Mouse (Mus musculus): ENCODE data around the gene Mast4.
A peak's percentile ranks its signal among the peaks of the same experiment; 100 is the strongest.

Mast4 gene

GRCm38 (mm10) chr13:103123716-103124115 is 210.6 kb downstream of the Mast4 start:
- DNase-seq (ENCODE audit: low read depth, low spot score) = no peak

GRCm38 (mm10) chr13:103121796-103122792 is 212.2 kb downstream of the Mast4 start:
- DNase-seq (ENCODE audit: low read depth, low spot score) = no peak

GRCm38 (mm10) chr13:103120669-103121131 is 213.6 kb downstream of the Mast4 start:
- DNase-seq (ENCODE audit: low read depth, low spot score) = no peak

- DNase-seq (ENCODE audit: low read depth, low spot score) = no peak
Observed at GRCm38 (mm10) chr13:103119728-103120127, 214.6 kb downstream of the Mast4 start.

GRCm38 (mm10) chr13:103115116-103115515 is 219.2 kb downstream of the Mast4 start:
- DNase-seq (ENCODE audit: low read depth, low spot score) = no peak

- no peak for DNase-seq (ENCODE audit: low read depth, low spot score)
Observed at GRCm38 (mm10) chr13:103114274-103114673, 220.0 kb downstream of the Mast4 start.

- DNase-seq (ENCODE audit: low read depth, low spot score) = peak; percentile 34
Observed at GRCm38 (mm10) chr13:103109872-103110271, 224.4 kb downstream of the Mast4 start.

GRCm38 (mm10) chr13:103107362-103107761 is 226.9 kb downstream of the Mast4 start:
- DNase-seq (ENCODE audit: low read depth, low spot score) = no peak

GRCm38 (mm10) chr13:103102598-103102997 is 231.7 kb downstream of the Mast4 start:
- no peak for DNase-seq (ENCODE audit: low read depth, low spot score)

- DNase-seq (ENCODE audit: low read depth, low spot score) = no peak
Observed at GRCm38 (mm10) chr13:103096346-103097150, 237.7 kb downstream of the Mast4 start.

GRCm38 (mm10) chr13:103095491-103095890 is 238.8 kb downstream of the Mast4 start:
- DNase-seq (ENCODE audit: low read depth, low spot score) = no peak

- no peak for DNase-seq (ENCODE audit: low read depth, low spot score)
Observed at GRCm38 (mm10) chr13:103094595-103094994, 239.7 kb downstream of the Mast4 start.

GRCm38 (mm10) chr13:103093713-103094112 is 240.6 kb downstream of the Mast4 start:
- no peak for DNase-seq (ENCODE audit: low read depth, low spot score)

GRCm38 (mm10) chr13:103085540-103086121 is 248.7 kb downstream of the Mast4 start:
- no peak for DNase-seq (ENCODE audit: low read depth, low spot score)

GRCm38 (mm10) chr13:103082891-103083290 is 251.4 kb downstream of the Mast4 start:
- DNase-seq (ENCODE audit: low read depth, low spot score) = no peak

- DNase-seq (ENCODE audit: low read depth, low spot score) = no peak
Observed at GRCm38 (mm10) chr13:103079806-103080205, 254.5 kb downstream of the Mast4 start.

- no peak for DNase-seq (ENCODE audit: low read depth, low spot score)
Observed at GRCm38 (mm10) chr13:103078815-103079214, 255.5 kb downstream of the Mast4 start.

- no peak for DNase-seq (ENCODE audit: low read depth, low spot score)
Observed at GRCm38 (mm10) chr13:103073461-103073860, 260.8 kb downstream of the Mast4 start.

GRCm38 (mm10) chr13:103071783-103072182 is 262.5 kb downstream of the Mast4 start:
- no peak for DNase-seq (ENCODE audit: low read depth, low spot score)

- DNase-seq (ENCODE audit: low read depth, low spot score) = no peak
Observed at GRCm38 (mm10) chr13:103067581-103068166, 266.6 kb downstream of the Mast4 start.

GRCm38 (mm10) chr13:103065437-103065836 is 268.9 kb downstream of the Mast4 start:
- DNase-seq (ENCODE audit: low read depth, low spot score) = no peak

All from retina, adult 2 months (tissue).